Mouse (Mus musculus) gastrocnemius, postnatal 4 days (tissue): ENCODE data around the gene Ikzf1. TPM values are rescaled to one million over a fixed set of nuclear protein-coding genes. Genes with fewer than 3 reads are reported as not detected.

Experiments used
- DNase-seq, 2 experiments: peaks; one replicate each; pipeline ENCODE4 v3.0.0; 2021 to 2022; ENCODE audit warnings: low spot score in 2 of 2, mixed read lengths in 2 of 2
- total RNA-seq, 2 experiments: library from RNA; stranded (reverse); gene quantifications; 2 replicates each; pipeline ENCODE4 v1.2.3; 2021

Ikzf1 gene
- total RNA-seq, 2 experiments from 2014 or later = 3.8 to 4.2 TPM

DNA sequence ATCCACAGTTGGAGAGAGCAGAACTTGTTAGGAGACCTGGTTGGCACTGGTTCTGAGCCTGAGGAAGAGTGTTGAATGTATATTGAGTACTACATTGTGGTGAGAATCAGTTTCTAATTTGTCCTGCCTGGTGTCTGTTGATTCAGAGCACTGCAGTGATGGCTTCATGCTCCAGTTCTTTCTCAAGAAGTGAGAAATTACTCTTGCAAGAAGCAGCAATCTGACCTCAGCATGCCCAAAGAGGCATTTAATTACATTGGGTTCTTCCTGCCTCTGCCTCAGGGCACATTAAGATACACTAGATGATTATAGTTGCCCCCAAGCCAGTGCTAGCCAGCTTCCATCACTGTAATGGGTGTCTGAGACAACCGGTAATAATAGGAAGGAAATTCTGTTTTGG lies 74.1 kb downstream of the Ikzf1 start:
- no peak for DNase-seq

DNA sequence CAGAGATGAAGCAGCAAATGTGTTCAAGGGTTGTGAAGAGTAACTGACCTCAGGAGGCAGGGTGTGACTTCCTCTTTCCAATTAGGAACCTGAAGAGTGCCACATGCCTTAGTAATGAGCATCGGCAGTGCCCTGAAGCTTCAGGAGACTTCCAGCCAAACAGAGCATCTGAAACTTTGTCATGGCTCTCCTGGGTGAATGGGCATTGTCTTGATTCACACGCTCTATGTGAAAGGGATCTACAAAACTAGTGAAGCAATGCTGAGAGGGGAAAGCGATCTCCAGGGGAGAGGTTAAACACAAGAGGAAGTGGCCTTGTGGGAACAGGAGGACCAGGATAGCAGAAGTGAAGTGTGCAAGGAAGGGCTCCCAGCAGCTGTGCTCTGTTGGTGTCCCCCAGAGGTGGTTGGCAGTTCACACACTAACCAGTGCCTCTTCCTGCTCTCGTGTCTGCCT lies 78.4 kb downstream of the Ikzf1 start:
- no peak for DNase-seq

DNA sequence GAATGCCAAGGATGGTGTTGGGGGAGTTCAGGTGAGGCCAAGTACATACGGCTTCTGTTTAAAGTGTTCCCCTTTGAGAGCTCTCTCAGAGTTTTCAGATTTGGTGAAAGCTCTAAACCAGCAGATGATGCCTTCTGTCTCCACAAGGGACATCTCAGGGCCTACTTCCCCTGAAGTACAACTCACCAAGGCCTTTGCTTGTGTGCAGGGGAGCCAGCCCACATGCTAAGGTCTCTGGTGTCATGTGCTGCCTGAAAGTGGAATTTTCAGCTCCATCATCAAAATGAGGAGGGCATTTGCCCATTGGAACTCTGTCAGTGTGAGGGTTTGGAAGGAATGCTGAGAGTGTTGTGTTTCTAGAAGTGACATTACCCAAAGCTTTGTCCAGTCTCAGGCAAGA lies 80.6 kb downstream of the Ikzf1 start:
- DNase-seq = no peak

DNA sequence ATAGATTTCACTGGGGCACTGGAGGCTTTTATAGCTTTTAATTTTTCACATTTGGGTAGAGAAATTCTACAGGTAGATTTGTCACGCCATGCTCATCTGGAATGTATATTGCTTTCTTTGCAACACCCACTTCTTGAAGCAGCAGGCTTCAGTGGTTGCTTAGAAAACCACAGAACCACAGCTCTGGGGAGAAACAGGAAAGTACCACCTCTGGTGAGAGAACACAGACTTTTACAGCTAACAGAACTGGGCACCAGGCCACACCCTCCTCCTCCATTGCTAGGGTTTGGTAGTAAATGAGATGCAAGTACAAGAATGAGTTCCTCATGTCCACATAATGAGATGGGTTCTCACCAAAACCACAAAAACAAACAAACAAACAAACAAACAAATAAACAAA lies 81.3 kb downstream of the Ikzf1 start:
- DNase-seq = no peak

DNA sequence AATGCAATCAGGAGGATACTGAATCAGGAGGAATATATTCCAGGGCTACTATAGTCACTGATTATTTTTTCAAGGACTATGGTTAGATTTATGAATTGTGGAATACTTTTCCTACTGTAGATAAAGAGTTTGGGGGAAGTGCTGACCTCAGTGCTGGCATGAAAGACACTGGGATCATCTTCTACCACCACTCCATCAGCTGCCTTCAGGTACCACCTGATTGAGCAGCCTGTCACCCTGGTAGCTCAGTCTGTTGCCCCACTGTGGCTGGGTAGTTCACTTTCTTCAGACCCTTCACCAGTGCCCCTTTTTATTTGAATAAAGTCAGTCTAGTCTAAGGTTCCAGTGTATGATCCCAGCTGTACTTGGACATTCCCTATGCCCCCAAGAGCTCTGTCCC lies 81.9 kb downstream of the Ikzf1 start:
- no peak for DNase-seq

DNA sequence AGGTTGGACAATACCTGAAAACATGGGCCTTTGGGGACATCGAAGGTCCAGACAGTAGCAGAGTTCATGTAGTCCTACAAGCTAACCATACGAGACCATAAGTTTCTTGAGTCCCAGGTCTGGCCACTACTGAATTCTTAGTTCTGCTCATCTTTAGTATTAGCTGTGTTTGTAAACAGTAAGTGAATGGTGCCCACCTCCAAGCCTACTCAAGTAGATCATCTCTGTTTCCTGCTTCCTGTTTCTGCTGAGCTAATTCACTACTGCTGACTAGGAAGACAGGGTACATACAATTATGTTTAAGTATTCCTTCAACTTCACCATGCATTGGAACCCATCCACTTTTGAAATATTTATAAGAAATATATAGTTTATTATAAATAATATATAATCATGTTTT lies 83.3 kb downstream of the Ikzf1 start:
- DNase-seq = no peak

DNA sequence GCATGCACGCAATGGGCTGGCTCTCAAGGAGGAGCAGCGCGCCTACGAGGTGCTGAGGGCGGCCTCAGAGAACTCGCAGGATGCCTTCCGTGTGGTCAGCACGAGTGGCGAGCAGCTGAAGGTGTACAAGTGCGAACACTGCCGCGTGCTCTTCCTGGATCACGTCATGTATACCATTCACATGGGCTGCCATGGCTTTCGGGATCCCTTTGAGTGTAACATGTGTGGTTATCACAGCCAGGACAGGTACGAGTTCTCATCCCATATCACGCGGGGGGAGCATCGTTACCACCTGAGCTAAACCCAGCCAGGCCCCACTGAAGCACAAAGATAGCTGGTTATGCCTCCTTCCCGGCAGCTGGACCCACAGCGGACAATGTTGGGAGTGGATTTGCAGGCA lies 84.5 kb downstream of the Ikzf1 start:
- DNase-seq = no peak

DNA sequence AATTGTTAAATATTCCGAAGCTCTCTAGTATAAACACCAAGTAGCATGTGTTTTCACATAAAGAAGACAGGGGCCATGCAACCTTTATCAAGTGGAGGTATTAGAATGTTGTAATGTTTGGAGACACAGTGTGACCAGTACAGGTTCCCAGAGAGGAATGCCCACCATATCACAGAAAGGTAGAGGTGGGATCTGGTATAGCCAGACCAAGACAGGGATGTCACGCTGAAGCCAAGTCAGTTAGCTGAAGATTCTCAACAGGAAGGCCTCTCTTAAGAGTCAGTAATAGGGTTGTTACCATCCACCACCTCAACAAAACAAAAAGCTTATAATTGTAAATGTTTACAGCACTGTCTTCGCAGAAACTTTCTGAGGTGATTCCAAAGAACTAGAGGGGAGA lies 85.9 kb downstream of the Ikzf1 start:
- DNase-seq = no peak

DNA sequence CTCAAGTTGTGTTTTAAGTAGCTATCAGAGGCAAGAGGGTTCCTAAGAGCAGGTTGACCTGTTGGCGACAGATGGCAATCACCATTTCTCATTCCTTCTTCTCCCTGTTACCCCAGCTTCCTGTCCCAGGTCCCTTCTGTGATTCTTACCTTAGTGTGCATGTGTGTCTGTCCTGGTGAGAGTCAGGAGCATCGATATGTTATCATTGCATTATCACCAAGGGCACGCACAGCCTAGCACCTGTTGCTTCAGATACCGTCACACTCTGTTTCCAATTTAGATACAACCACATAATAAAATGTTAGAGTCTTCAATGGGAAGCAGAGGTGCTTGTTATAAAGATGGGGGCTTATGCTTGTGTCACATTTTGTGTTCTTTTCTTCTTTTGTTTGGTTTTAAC lies 87.4 kb downstream of the Ikzf1 start:
- DNase-seq = no peak

DNA sequence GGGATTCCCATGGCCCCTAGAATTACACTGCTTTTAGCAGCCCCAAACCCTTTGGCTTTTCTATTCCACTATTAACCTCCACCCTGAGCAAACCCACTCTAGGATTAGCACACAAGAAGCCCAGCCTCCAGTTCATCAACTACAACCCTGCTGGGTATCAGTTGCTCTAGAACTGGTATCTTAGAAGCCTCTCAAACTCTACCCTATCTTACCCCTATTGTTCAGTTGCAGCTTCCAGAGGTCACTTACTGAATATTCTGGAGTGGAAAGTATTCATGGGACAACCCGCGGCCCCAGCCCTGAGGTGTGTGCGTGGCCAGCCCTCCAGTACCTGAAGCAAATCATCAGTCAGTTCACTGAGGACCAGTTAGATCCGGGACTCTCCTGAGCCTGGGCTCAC lies 89.6 kb downstream of the Ikzf1 start:
- DNase-seq = no peak

DNA sequence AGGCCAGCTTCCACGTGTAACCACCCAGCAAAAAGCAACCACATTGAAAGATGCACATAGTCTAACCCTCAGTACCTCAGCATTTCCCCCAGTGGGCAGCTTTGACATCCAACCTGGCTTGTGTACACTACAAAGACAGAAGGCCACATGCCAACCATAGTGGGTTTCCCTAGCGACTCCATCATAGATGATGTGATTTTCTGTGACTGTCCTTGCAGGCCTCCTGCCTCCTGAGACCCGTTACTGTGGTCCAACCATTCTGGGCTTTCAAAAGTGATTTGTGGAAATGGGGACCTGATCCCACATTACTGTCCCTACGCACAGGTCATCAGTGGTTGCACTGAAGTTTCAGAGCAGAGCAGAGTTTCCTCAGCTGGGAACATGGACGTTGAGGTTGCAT lies 90.1 kb downstream of the Ikzf1 start:
- DNase-seq = no peak

DNA sequence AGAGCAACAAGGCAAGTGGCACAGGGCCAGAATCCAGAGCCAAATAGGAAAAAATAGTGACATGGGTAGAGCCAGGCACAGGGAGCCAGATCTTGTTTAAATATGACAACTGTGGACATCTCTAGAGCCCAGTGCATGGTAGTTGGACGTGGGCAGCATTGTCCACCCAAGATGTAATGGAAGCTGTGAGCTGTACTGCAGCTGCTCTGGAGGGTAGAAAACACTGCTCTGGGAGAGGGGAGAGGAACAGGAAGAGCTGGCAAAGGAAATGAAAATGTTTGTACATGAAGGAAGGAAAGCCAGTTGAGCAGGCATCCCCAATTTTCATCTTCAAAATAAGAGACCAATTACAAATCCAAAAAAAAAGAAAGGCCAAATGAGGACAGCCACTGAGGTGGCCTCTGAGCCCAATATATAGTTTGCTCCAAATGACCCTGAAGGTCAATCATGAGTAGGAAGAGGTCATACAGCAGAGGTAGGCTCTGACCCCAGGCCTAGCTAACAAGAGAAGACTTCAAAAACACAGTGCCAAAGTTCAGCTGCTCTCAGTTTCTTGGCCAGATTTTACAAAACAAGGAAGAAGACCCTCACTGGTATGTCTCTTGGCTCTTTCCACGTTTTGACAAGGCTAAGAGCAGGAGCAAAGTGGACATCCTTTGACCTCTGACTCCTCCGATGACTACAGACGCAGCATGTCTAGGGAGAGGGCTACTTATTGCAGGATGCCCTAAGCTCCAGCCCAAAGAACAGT lies 91.4 kb downstream of the Ikzf1 start:
- no peak for DNase-seq

DNA sequence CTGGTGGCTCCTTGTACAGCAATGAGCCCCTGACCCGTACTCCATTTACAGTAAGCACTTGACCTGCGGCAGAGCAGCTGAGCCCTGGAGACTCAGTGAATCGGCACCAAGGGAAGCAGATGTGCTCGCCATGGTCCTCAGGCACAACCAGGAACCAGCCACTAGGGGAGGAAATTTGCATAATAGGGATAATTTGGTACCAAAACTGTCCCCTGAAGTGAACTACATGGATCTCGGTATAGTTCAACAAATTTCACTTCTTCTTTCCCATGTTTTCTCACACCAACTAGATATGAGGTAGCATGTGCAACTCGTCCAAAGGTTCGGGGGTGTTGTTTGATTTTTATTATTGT lies 92.0 kb downstream of the Ikzf1 start:
- no peak for DNase-seq

DNA sequence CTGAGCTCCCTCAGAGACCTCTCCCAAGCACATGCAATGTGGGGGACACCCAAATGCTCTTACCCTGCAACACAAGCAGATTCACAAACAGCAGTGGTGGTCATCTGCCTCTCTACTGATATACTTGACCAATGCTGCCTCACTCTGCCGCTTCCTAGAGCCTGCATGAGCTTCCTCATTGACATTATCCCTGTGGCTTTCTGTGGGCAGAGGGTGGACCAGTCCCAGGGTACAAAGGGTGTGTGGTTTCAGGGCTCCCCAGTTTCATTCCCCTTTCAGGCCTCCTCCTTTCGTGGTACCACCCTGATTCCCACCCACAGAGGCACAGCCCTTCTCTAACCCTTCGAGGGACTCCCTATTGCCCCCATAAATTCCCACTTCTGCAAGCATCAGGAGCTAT lies 92.4 kb downstream of the Ikzf1 start:
- no peak for DNase-seq

DNA sequence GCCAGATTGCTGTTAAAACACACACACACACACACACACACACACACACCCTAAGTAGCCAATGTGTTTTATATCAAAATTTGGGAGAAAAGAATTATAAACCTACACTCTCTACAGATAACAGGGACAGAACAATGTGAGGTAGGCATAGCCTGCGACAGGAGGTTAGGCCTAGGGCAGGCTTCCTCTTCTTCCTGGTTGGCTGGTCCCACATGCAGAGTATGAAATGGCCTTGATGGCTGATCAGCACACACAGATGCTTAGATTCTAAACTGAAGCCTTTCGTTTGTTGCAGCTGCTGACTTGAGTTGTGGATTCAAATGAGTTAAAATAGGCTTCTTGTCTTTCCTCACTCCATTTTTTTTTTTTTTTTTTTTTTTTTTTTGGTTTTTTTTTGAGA lies 93.0 kb downstream of the Ikzf1 start:
- DNase-seq = no peak

DNA sequence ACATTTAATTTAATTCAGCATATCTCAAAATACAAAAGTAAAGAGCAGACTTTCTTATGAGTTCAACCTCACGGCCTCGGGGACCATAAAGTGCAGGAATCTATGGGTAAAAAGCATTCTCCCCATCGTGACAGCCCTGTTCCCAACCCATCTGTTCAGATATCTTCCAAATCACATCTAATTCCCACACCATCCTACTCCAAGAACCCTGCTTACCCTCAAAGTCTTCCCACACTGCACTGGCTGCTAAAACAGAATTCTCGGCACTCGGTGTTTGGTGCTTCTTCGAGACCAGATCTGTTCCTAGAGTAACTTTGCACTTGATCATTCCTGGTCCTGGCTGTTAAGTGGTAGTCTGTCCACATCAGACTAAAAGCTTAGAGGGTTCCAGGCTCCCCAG lies 93.5 kb downstream of the Ikzf1 start:
- DNase-seq = no peak

DNA sequence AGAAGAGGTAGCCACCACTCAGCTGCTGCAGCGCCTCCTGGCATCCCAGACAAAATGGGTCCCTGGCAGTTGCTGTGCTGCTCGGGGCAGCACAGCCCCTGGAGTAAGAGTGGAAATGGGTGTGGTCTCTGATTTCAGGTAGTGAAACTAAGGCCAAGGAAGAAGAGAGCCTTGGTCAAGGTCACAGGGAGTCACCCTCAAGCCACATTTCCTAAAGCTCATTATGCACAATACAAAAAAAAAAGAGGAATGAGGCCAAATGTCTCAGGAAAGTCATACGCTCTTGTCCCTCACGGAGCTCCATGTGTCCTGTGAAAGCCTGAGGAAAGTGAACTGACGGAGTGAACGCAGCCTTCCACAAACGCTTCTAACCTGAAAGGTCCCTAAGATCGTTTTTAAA lies 96.9 kb downstream of the Ikzf1 start:
- DNase-seq = no peak

DNA sequence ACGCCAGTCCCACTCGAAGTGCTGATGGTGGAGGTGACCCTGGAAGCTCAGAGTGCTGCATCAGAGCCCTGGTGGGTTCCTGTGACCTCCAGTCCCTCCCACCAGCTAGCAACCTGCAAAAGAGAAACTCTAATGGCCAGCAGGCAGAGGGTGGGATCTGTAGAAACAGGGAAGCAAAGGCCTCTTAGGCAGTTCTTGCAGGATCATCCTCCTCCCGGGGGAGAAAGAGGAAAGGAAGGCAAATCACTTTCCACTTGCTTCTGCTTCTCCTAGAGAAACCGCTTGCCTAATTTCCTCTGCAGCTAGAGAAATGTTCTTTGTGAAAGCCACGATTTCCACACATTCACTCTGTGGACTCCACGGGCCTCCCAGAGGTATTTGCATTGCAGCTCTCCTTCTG lies 100.7 kb downstream of the Ikzf1 start:
- DNase-seq = no peak

DNA sequence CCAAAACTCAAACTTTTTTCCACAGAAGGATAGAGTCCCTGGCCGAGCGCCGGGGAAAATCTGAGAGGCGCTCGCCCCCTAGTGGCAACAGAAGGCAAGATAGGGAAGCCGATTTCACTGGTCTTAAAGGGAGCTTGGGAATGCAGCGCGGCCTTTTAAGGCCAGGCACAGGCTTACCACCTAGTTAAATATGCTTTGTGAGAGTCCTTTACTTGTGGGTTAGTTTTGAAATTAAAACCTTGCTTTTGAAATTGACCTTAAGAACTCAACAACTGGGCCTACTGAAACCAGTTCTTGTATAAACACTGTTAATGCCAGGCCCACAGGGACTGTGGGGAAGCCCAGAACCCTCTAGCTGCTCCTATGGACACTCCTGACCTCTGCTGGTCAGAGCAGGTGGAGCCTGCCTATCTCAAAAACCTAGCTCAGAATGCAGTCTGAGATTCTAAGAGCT lies 103.7 kb downstream of the Ikzf1 start:
- peak; percentile 62 to 74 for DNase-seq

DNA sequence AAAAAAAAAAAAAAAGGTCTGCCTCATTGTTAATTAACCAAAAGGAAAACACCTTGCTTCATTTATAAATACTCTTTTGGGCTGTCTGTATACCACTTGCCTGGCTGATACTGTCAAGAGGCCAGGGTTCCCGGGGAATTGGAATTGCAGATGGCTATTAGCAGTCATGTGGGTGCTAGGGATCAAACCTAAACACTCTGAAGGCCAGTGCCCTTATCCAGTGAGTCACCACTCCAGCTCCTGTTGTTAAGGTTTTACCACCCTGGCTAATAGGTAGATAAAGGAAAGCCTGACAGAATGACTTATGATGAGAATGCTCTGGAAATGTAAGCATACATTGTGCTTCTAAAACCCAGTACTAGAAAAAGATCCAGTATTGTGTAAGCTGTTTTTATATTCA lies 109.8 kb downstream of the Ikzf1 start:
- no peak for DNase-seq

DNA sequence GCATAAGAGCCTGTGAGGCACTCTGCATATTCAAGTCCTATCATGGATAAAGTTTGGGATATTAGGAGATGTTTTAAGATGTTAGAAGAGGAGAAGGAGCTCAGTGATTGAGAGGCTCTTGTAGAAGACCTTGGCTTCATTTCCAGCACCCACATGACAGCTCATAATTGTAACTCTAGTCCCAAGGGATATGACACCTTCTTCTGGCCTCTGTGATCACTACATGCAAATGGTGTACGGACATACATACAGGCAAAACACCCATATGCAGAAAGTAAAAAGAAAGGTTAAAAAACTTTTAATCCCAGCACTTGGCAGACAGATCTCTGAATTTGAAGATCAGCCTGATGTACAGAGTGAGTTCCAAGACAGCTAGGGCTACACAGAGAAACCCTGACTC lies 113.9 kb downstream of the Ikzf1 start:
- DNase-seq = no peak

DNA sequence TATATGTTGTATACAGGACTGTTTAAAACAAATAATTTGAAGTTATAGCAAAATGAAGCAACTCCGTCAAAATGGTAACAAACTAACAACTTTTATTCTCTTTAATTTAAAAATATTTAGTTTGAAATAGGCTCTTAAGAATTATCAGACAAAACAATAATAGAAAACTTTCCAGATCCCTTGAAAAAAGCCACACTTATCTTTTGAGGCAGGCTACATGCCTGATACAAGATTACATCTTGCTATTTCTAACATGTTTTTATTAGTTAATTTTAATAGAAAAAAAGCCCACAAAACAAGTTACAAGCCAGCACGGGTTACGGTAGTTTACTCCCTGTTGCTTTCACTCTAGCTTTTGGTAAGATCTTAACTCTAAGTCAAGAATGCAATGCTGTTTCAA lies 115.5 kb downstream of the Ikzf1 start:
- no peak for DNase-seq

DNA sequence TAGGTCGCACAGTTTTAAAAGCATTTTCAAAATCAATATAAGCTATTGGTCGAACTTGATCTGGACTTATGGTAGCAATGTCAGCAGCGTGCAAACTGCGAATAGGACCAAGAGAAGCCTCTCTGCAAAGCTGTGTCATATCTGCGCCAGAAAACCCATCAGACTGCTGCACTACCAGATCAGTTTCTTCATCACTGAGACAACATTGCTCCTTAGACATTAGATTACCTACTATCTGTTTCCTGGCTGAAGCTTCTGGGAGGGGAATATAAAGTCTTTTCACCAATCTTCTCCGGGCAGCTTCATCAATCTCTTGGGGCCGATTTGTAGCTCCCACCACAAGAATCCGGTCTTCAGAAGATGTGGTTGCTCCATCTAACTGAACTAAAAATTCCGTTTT lies 116.3 kb downstream of the Ikzf1 start:
- DNase-seq = no peak

DNA sequence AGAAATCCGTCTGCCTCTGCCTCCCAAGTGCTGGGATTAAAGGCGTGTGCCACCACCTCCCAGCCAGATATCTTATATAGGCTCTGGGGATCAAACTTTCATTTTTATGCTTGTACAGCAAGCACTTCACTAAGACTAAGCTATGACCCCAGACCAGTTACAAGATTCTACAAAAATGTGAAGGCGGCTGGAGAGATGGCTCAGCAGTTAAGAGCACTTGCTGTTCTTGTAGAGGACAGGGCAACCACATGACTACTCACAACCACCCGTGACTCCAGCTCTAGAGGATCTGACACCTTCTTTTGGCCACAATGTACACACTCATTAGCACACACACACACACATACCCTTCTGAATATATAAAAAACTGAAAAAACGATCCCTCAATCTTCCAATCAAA lies 119.6 kb downstream of the Ikzf1 start:
- DNase-seq = no peak
